Mouse (Mus musculus): ENCODE results near the gene Sez6. TPM values are rescaled to one million over a fixed set of nuclear protein-coding genes. Genes with fewer than 3 reads are reported as not detected.

The Sez6 gene
- total RNA-seq, 2 experiments from 2014 or later: 153 to 196 TPM

- intact Hi-C loops (cut with DNase I): no loop called here
- peak in 1 of 2 experiments; percentile 69 for DNase-seq (ENCODE audit: low spot score in 2 of 2)
These were observed 93.0 kb downstream of the Sez6 start for GRCm38 (mm10) chr11:78023607-78024006.

Other genes with a start within 250 kb of the Sez6 start
- gene Nufip2, start 244.6 kb upstream of the Sez6 start, total RNA-seq (2021): 10 to 100 TPM; 73.9 to 81.2 TPM
- not detected for gene Cryba1, start 205.5 kb upstream of the Sez6 start, total RNA-seq (2021)
- gene Myo18a, start 167.6 kb upstream of the Sez6 start, total RNA-seq (2021): 100 to 1,000 TPM; 151 to 169 TPM
- not detected for gene Gm10277, start 143.1 kb upstream of the Sez6 start, total RNA-seq (2021)
- under 1 TPM; 0.18 to 0.70 TPM for gene Pipox, start 36.7 kb upstream of the Sez6 start, total RNA-seq (2021)
- 10 to 100 TPM; 45.5 to 48.3 TPM for gene Phf12, start 52.0 kb downstream of the Sez6 start, total RNA-seq (2021)
- gene Dhrs13, start 101.5 kb downstream of the Sez6 start, total RNA-seq (2021): 10 to 100 TPM; 14.8 to 16.4 TPM
- 100 to 1,000 TPM; 118 to 121 TPM for gene Flot2, start 107.1 kb downstream of the Sez6 start, total RNA-seq (2021)
- gene Eral1, start 149.6 kb downstream of the Sez6 start, total RNA-seq (2021): 10 to 100 TPM; 18.9 to 19.5 TPM
- gene Fam222b, start 163.9 kb downstream of the Sez6 start, total RNA-seq (2021): 10 to 100 TPM; 28.8 to 29.9 TPM
- 10 to 100 TPM; 20.7 to 23.3 TPM for gene Traf4, start 234.8 kb downstream of the Sez6 start, total RNA-seq (2021)
- gene Nek8, start 245.9 kb downstream of the Sez6 start, total RNA-seq (2021): 1 to 10 TPM; 3.3 to 3.5 TPM
- gene Tlcd1, start 245.9 kb downstream of the Sez6 start, total RNA-seq (2021): 10 to 100 TPM; 27.4 to 29.6 TPM

All from left cerebral cortex, postnatal 14 days (tissue).